Mouse (Mus musculus): Measurements from ENCODE around the gene Soga1.

DNA sequence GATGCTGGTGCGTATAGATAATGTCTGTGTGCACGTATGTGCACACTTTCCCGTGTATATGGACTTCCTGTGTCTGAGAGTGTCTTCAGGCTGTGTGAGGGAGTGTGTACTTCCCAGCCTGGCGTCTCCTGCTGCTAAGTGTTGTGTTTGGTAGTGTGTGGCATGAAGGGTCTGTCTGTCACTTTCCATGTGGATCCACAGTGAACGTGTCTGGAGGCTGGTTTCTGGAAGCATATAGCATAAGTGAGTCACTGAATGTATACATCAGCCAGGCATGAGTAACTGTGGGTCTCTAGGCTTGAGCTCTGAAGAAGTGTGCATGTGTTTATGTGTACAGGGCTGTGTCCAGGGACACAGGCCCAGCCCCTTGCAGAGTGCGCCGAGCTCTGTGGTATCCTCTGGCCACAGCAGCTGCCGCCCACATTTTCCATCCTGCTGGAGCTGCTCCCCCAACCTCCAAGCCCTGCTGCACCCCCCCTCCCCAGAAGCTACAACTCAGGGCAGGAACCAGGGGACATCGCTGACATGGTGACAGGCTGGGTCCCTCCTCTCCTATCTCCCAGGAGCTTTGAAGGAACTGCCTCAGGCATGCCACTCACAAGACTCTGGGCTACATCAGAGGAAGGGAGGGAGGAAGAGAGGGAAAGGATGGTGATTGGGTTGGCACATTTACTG is 5.5 kb downstream of the Soga1 start:
- TF ChIP-seq CTCF (IDR thresholded peaks at IDR 0.05; ENCODE audit: low read depth) (no peak), EP300 (IDR thresholded peaks at IDR 0.05; ENCODE audit: low read depth) (no peak)
